Mouse (Mus musculus) hindbrain, embryonic 14.5 days (tissue): ENCODE results near the gene Wdr37. TPM values are rescaled to one million over a fixed set of nuclear protein-coding genes. Genes with fewer than 3 reads are reported as not detected.
A peak's percentile ranks its signal among the peaks of the same experiment; 100 is the strongest.

Source experiments
- ATAC-seq: fragments of 200-750 bp; cut with Nextera tagmentation; 2 replicates; pipeline ENCODE4 v1.8.0; 2017; ENCODE audit warnings: moderate number of reproducible peaks, mild to moderate bottlenecking, moderate TSS enrichment, moderate library complexity; ENCODE audit not compliant: low FRiP score
- DNase-seq: peaks from one replicate; pipeline ENCODE4 v3.0.0-alpha.2; 2015; ENCODE audit warnings: low spot score
- H3K27ac ChIP-seq: fragments of 300-500 bp; sonication (generic); 2 replicates; pipeline ENCODE4 v1.5.1; 2014; ENCODE audit warnings: mild to moderate bottlenecking, moderate library complexity
- H3K27me3 ChIP-seq: fragments of 300-500 bp; sonication (generic); 2 replicates; pipeline ENCODE4 v1.6.1; 2014; ENCODE audit warnings: mild to moderate bottlenecking, low read length, mixed read lengths; ENCODE audit not compliant: control insufficient read depth, insufficient read depth
- H3K36me3 ChIP-seq: fragments of 300-500 bp; sonication (generic); replicated peaks from 2 replicates; pipeline ENCODE4 v1.6.1; 2014; ENCODE audit not compliant: control insufficient read depth, insufficient read depth
- H3K4me1 ChIP-seq: fragments of 300-500 bp; sonication (generic); replicated peaks from 2 replicates; pipeline ENCODE4 v1.6.1; 2014; ENCODE audit warnings: antibody characterized with exemption, low read length, mixed read lengths; ENCODE audit not compliant: control insufficient read depth, insufficient read depth
- H3K4me2 ChIP-seq: fragments of 300-500 bp; sonication (generic); replicated peaks from 2 replicates; pipeline ENCODE4 v1.6.1; 2014; ENCODE audit warnings: mild to moderate bottlenecking, moderate library complexity
- H3K4me3 ChIP-seq: fragments of 300-500 bp; sonication (generic); replicated peaks from 2 replicates; pipeline ENCODE4 v1.5.1; 2014; ENCODE audit warnings: mild to moderate bottlenecking, low read length
- H3K9ac ChIP-seq: fragments of 300-500 bp; sonication (generic); 2 replicates; pipeline ENCODE4 v1.6.1; 2014
- H3K9me3 ChIP-seq: fragments of 300-500 bp; sonication (generic); 2 replicates; pipeline ENCODE4 v1.6.1; 2016; ENCODE audit warnings: low read length; ENCODE audit not compliant: control insufficient read depth
- WGBS: fragments of 180-500 bp; shearing (Covaris S2); extraction: QIAGEN DNeasy Blood & Tissue Kit; methylation state at CpG from one replicate; pipeline ENCODE4 v1.1.7; 2014; 5-methylcytosine and 5-hydroxymethylcytosine counted together
- polyA plus RNA-seq: library from polyadenylated mRNA; unstranded; fragments of >200 nt; fragmentation: Nextera tagmentation; extraction: Ambion mirVana; gene quantifications from 2 replicates; pipeline ENCODE4 v1.2.1, GENCODE M21; 2014

The Wdr37 gene
- polyA plus RNA-seq, 1 experiment from 2014 or later, result 66.8 TPM

- peak overlapping the region; percentile 93 for H3K27ac ChIP-seq
- 1% methylated on average over 57 of the region's 57 CpGs for WGBS
- peak; percentile 89 for DNase-seq
Measured at GRCm38 (mm10) chr13:8870510-8871313, 997 bp downstream of the Wdr37 start.

GRCm38 (mm10) chr13:8870160-8870509, 1.6 kb downstream of the Wdr37 start:
- no peaks in the 10 kb centered on the region for H3K9me3 ChIP-seq
- no peaks in the 10 kb centered on the region for H3K36me3 ChIP-seq
- H3K4me1 ChIP-seq, result peaks cover 20% of the 10 kb centered on the region
- H3K27me3 ChIP-seq, result no peaks in the 10 kb centered on the region
- no peak for ATAC-seq
- H3K4me2 ChIP-seq, result peak overlapping the region; percentile 62
- peak overlapping the region; percentile 93 for H3K27ac ChIP-seq
- DNase-seq, result peak; percentile 29
- H3K4me3 ChIP-seq, result peak overlapping the region; percentile 81
- 6% methylated on average over 9 of the region's 9 CpGs for WGBS
- peak overlapping the region; percentile 88 for H3K9ac ChIP-seq

More at GRCm38 (mm10) chr13:8870510-8871313, 997 bp downstream of the Wdr37 start:
- Histone ChIP-seq H3K27me3 (no peaks in the 10 kb centered on the region), H3K9ac (peak overlapping the region; percentile 88), H3K9me3 (no peaks in the 10 kb centered on the region), H3K4me3 (peak overlapping the region; percentile 81), H3K4me2 (peak overlapping the region; percentile 62), H3K4me1 (peaks cover 20% of the 10 kb centered on the region), H3K36me3 (no peaks in the 10 kb centered on the region)
- peak; percentile 94 for ATAC-seq

- H3K27me3 ChIP-seq, result no peaks in the 10 kb centered on the region
- ATAC-seq (no peak), DNase-seq (no peak)
- H3K9ac ChIP-seq, result peak overlapping the region; percentile 88
- 70% methylated on average over 5 of the region's 5 CpGs for WGBS
- no peaks in the 10 kb centered on the region for H3K9me3 ChIP-seq
- peak overlapping the region; percentile 62 for H3K4me2 ChIP-seq
- H3K36me3 ChIP-seq, result no peaks in the 10 kb centered on the region
- peaks cover 20% of the 10 kb centered on the region for H3K4me1 ChIP-seq
- no peak overlapping the region for H3K27ac ChIP-seq
- peak overlapping the region; percentile 81 for H3K4me3 ChIP-seq
Measured at GRCm38 (mm10) chr13:8869578-8870157, 2.0 kb downstream of the Wdr37 start.

GRCm38 (mm10) chr13:8866612-8867011, 5.1 kb downstream of the Wdr37 start:
- H3K9me3 ChIP-seq, result no peaks in the 10 kb centered on the region
- no peak overlapping the region for H3K27ac ChIP-seq
- H3K4me2 ChIP-seq, result no peak overlapping the region
- H3K9ac ChIP-seq, result no peak overlapping the region
- DNase-seq, result no peak
- H3K27me3 ChIP-seq, result no peaks in the 10 kb centered on the region
- no peak for ATAC-seq
- H3K36me3 ChIP-seq, result no peaks in the 10 kb centered on the region
- H3K4me1 ChIP-seq, result peaks cover 16% of the 10 kb centered on the region
- 87% methylated on average over 7 of the region's 7 CpGs for WGBS
- no peak overlapping the region for H3K4me3 ChIP-seq

- Histone ChIP-seq H3K27me3 (no peaks in the 10 kb centered on the region), H3K4me3 (no peak overlapping the region), H3K9ac (no peak overlapping the region), H3K36me3 (peaks cover 10% of the 10 kb centered on the region), H3K9me3 (no peaks in the 10 kb centered on the region), H3K4me2 (no peak overlapping the region), H3K4me1 (peaks cover 15% of the 10 kb centered on the region), H3K27ac (no peak overlapping the region)
- DNase-seq, result no peak
- ATAC-seq, result no peak
- 91% methylated on average over 3 of the region's 3 CpGs for WGBS
Measured at GRCm38 (mm10) chr13:8864990-8865389, 6.7 kb downstream of the Wdr37 start.

GRCm38 (mm10) chr13:8860861-8861260, 10.8 kb downstream of the Wdr37 start:
- ATAC-seq (no peak), DNase-seq (no peak)
- WGBS, result 90% methylated on average over 9 of the region's 9 CpGs
- Histone ChIP-seq H3K36me3 (peaks cover 39% of the 10 kb centered on the region), H3K4me3 (no peak overlapping the region), H3K9me3 (no peaks in the 10 kb centered on the region), H3K27ac (no peak overlapping the region), H3K4me2 (no peak overlapping the region), H3K9ac (no peak overlapping the region), H3K27me3 (no peaks in the 10 kb centered on the region), H3K4me1 (no peaks in the 10 kb centered on the region)

GRCm38 (mm10) chr13:8858453-8858852, 13.3 kb downstream of the Wdr37 start:
- 96% methylated on average over 6 of the region's 6 CpGs for WGBS
- Histone ChIP-seq H3K4me1 (no peaks in the 10 kb centered on the region), H3K36me3 (peaks cover 58% of the 10 kb centered on the region), H3K9ac (no peak overlapping the region), H3K27ac (no peak overlapping the region), H3K27me3 (no peaks in the 10 kb centered on the region), H3K4me2 (no peak overlapping the region), H3K9me3 (no peaks in the 10 kb centered on the region), H3K4me3 (no peak overlapping the region)
- ATAC-seq, result no peak
- DNase-seq, result no peak

GRCm38 (mm10) chr13:8854769-8855168, 16.9 kb downstream of the Wdr37 start:
- 93% methylated on average over 2 of the region's 2 CpGs for WGBS
- ATAC-seq, result no peak

GRCm38 (mm10) chr13:8853424-8853823, 18.3 kb downstream of the Wdr37 start:
- no peak for ATAC-seq
- 95% methylated on average over 4 of the region's 4 CpGs for WGBS
- no peaks in the 10 kb centered on the region for H3K27me3 ChIP-seq

More at GRCm38 (mm10) chr13:8854769-8855168, 16.9 kb downstream of the Wdr37 start:
- Histone ChIP-seq H3K27ac (no peak overlapping the region), H3K9me3 (no peaks in the 10 kb centered on the region), H3K36me3 (peaks cover 59% of the 10 kb centered on the region), H3K9ac (no peak overlapping the region), H3K4me2 (no peak overlapping the region), H3K27me3 (no peaks in the 10 kb centered on the region), H3K4me3 (no peak overlapping the region), H3K4me1 (no peaks in the 10 kb centered on the region)
- no peak for DNase-seq

More at GRCm38 (mm10) chr13:8853424-8853823, 18.3 kb downstream of the Wdr37 start:
- Histone ChIP-seq H3K4me1 (no peaks in the 10 kb centered on the region), H3K27ac (no peak overlapping the region), H3K9ac (no peak overlapping the region), H3K9me3 (no peaks in the 10 kb centered on the region), H3K4me3 (no peak overlapping the region), H3K36me3 (peaks cover 60% of the 10 kb centered on the region), H3K4me2 (no peak overlapping the region)
- no peak for DNase-seq
